Mouse (Mus musculus): ENCODE measurements around the gene Syne1. TPM values are rescaled to one million over a fixed set of nuclear protein-coding genes. Genes with fewer than 3 reads are reported as not detected.
A peak's percentile ranks its signal among the peaks of the same experiment; 100 is the strongest.

Syne1 gene
- polyA plus RNA-seq, 1 experiment from 2014 or later, result 6.2 TPM

GRCm38 (mm10) chr10:5056940-5057339 lies 494.3 kb downstream of the Syne1 start:
- DNase-seq (ENCODE audit: low spot score) (no peak), ATAC-seq (no peak)
- no peaks in the 10 kb centered on the region for H3K4me1 ChIP-seq (ENCODE audit: insufficient read depth, low read depth, low read length)
- no peaks in the 10 kb centered on the region; the same call in 1 of the 2 replicates for H3K36me3 ChIP-seq (ENCODE audit: insufficient read depth, low read length)
- no peak overlapping the region for H3K4me2 ChIP-seq (replicated peaks; ENCODE audit: low read depth, low read length)
- TF ChIP-seq CTCF (IDR thresholded peaks at IDR 0.05) (no peak), EP300 (IDR thresholded peaks at IDR 0.05) (no peak)
- WGBS, result 68% methylated on average over 3 of the region's 3 CpGs
- no peak overlapping the region for H3K27ac ChIP-seq (ENCODE audit: low read length)
- no peaks in the 10 kb centered on the region for H3K9me3 ChIP-seq (ENCODE audit: low read length)
- no peaks in the 10 kb centered on the region for H3K27me3 ChIP-seq (replicated peaks; ENCODE audit: insufficient read depth, low read length)
- no peak overlapping the region for H3K9ac ChIP-seq (replicated peaks; ENCODE audit: low read depth)
- H3K4me3 ChIP-seq (ENCODE audit: low read depth, low read length), result no peak overlapping the region

GRCm38 (mm10) chr10:5056243-5056735 lies 495.0 kb downstream of the Syne1 start:
- DNase-seq (ENCODE audit: low spot score) (no peak), ATAC-seq (no peak)
- 89% methylated on average over 10 of the region's 10 CpGs for WGBS
- no peaks in the 10 kb centered on the region for H3K4me1 ChIP-seq (ENCODE audit: insufficient read depth, low read depth, low read length)
- H3K4me3 ChIP-seq (ENCODE audit: low read depth, low read length), result no peak overlapping the region
- TF ChIP-seq CTCF (IDR thresholded peaks at IDR 0.05) (no peak), EP300 (IDR thresholded peaks at IDR 0.05) (no peak)
- no peak overlapping the region for H3K9ac ChIP-seq (replicated peaks; ENCODE audit: low read depth)
- H3K36me3 ChIP-seq (ENCODE audit: insufficient read depth, low read length), result no peaks in the 10 kb centered on the region; the same call in 1 of the 2 replicates
- no peak overlapping the region for H3K27ac ChIP-seq (ENCODE audit: low read length)
- H3K27me3 ChIP-seq (replicated peaks; ENCODE audit: insufficient read depth, low read length), result no peaks in the 10 kb centered on the region
- H3K4me2 ChIP-seq (replicated peaks; ENCODE audit: low read depth, low read length), result no peak overlapping the region
- H3K9me3 ChIP-seq (ENCODE audit: low read length), result no peaks in the 10 kb centered on the region

- DNase-seq (ENCODE audit: low spot score) (no peak), ATAC-seq (no peak)
- Histone ChIP-seq H3K4me3 (ENCODE audit: low read depth, low read length) (no peak overlapping the region), H3K9ac (replicated peaks; ENCODE audit: low read depth) (no peak overlapping the region), H3K4me2 (replicated peaks; ENCODE audit: low read depth, low read length) (no peak overlapping the region), H3K27me3 (replicated peaks; ENCODE audit: insufficient read depth, low read length) (no peaks in the 10 kb centered on the region), H3K27ac (ENCODE audit: low read length) (no peak overlapping the region), H3K4me1 (ENCODE audit: insufficient read depth, low read depth, low read length) (no peaks in the 10 kb centered on the region), H3K9me3 (ENCODE audit: low read length) (no peaks in the 10 kb centered on the region), H3K36me3 (ENCODE audit: insufficient read depth, low read length) (no peaks in the 10 kb centered on the region)
- no peak for TF ChIP-seq CTCF (IDR thresholded peaks at IDR 0.05)
- no peak for TF ChIP-seq EP300 (IDR thresholded peaks at IDR 0.05)
- 89% methylated on average over 5 of the region's 5 CpGs for WGBS
These were observed 505.6 kb downstream of the Syne1 start for GRCm38 (mm10) chr10:5045671-5046070.

GRCm38 (mm10) chr10:5045213-5045612 lies 506.1 kb downstream of the Syne1 start:
- Histone ChIP-seq H3K9me3 (ENCODE audit: low read length) (no peaks in the 10 kb centered on the region), H3K9ac (replicated peaks; ENCODE audit: low read depth) (no peak overlapping the region), H3K4me1 (ENCODE audit: insufficient read depth, low read depth, low read length) (no peaks in the 10 kb centered on the region), H3K27ac (ENCODE audit: low read length) (no peak overlapping the region), H3K36me3 (ENCODE audit: insufficient read depth, low read length) (no peaks in the 10 kb centered on the region), H3K4me3 (ENCODE audit: low read depth, low read length) (no peak overlapping the region), H3K27me3 (replicated peaks; ENCODE audit: insufficient read depth, low read length) (no peaks in the 10 kb centered on the region), H3K4me2 (replicated peaks; ENCODE audit: low read depth, low read length) (no peak overlapping the region)
- WGBS, result 78% methylated on average over 7 of the region's 7 CpGs
- TF ChIP-seq EP300 (IDR thresholded peaks at IDR 0.05) (no peak), CTCF (IDR thresholded peaks at IDR 0.05) (no peak)
- DNase-seq (ENCODE audit: low spot score), result no peak
- ATAC-seq, result no peak

GRCm38 (mm10) chr10:5044481-5044880 lies 506.8 kb downstream of the Syne1 start:
- no peak for DNase-seq (ENCODE audit: low spot score)
- no peak overlapping the region for H3K4me3 ChIP-seq (ENCODE audit: low read depth, low read length)
- no peak for ATAC-seq
- H3K27ac ChIP-seq (ENCODE audit: low read length), result no peak overlapping the region
- H3K9ac ChIP-seq (replicated peaks; ENCODE audit: low read depth), result no peak overlapping the region
- no peaks in the 10 kb centered on the region for H3K27me3 ChIP-seq (replicated peaks; ENCODE audit: insufficient read depth, low read length)
- no peaks in the 10 kb centered on the region for H3K36me3 ChIP-seq (ENCODE audit: insufficient read depth, low read length)
- 84% methylated on average over 8 of the region's 8 CpGs for WGBS
- no peaks in the 10 kb centered on the region for H3K4me1 ChIP-seq (ENCODE audit: insufficient read depth, low read depth, low read length)
- no peak overlapping the region for H3K4me2 ChIP-seq (replicated peaks; ENCODE audit: low read depth, low read length)
- no peaks in the 10 kb centered on the region for H3K9me3 ChIP-seq (ENCODE audit: low read length)
- TF ChIP-seq CTCF (IDR thresholded peaks at IDR 0.05), result no peak
- TF ChIP-seq EP300 (IDR thresholded peaks at IDR 0.05), result no peak

- no peak overlapping the region for H3K4me2 ChIP-seq (replicated peaks; ENCODE audit: low read depth, low read length)
- TF ChIP-seq EP300 (IDR thresholded peaks at IDR 0.05) (no peak), CTCF (IDR thresholded peaks at IDR 0.05) (no peak)
- H3K9me3 ChIP-seq (ENCODE audit: low read length), result no peaks in the 10 kb centered on the region
- ATAC-seq (peak; percentile 53), DNase-seq (ENCODE audit: low spot score) (no peak)
- H3K4me1 ChIP-seq (ENCODE audit: insufficient read depth, low read depth, low read length), result no peaks in the 10 kb centered on the region
- no peak overlapping the region for H3K9ac ChIP-seq (replicated peaks; ENCODE audit: low read depth)
- H3K4me3 ChIP-seq (ENCODE audit: low read depth, low read length), result no peak overlapping the region
- WGBS, result 55% methylated on average over 8 of the region's 8 CpGs
- H3K36me3 ChIP-seq (ENCODE audit: insufficient read depth, low read length), result no peaks in the 10 kb centered on the region
- no peaks in the 10 kb centered on the region for H3K27me3 ChIP-seq (replicated peaks; ENCODE audit: insufficient read depth, low read length)
- H3K27ac ChIP-seq (ENCODE audit: low read length), result no peak overlapping the region
These were observed 510.0 kb downstream of the Syne1 start for GRCm38 (mm10) chr10:5041254-5041653.
